In genomic region chr3:20695322-20695859, GRCm38 (mm10) we compare ENCODE assay signal across 18 mouse cellular contexts.
DNase-seq lines count a peak whose midpoint lies in the region; ATAC-seq lines count a peak whose summit lies in the region.
"Had no signal": no experiment of that assay in that cellular context is flagged by ENCODE, and none has a peak within 500 bp of the region (broad histone marks: within the 10 kb centered on the region; RNA-seq: fewer than 3 reads in every experiment).

No protein-coding gene starts in this region.

- WGBS in midbrain, embryonic 10.5 days, result 84% methylated on average over 2 of the region's 2 CpGs

- intact Hi-C loops in gastrocnemius, postnatal 14 days (cut with DNase I; ENCODE audit: low total_unique reads), result no loop called here

- no peaks in the 10 kb centered on the region for H3K36me3 ChIP-seq in midbrain, embryonic 10.5 days
- H3K36me3 ChIP-seq: G1E; limb, embryonic 13.5 days had no signal

- no peak overlapping the region for H3K4me3 ChIP-seq in midbrain, embryonic 10.5 days
- H3K4me3 ChIP-seq: limb, embryonic 13.5 days; megakaryocyte, embryonic 14.5 days had no signal

- H3K27ac ChIP-seq in midbrain, embryonic 10.5 days (replicated peaks), result no peak overlapping the region
- H3K27ac ChIP-seq: limb, embryonic 13.5 days; liver, embryonic 14.5 days had no signal

- no peaks in the 10 kb centered on the region for H3K4me1 ChIP-seq in midbrain, embryonic 10.5 days
- H3K4me1 ChIP-seq: limb, embryonic 13.5 days; megakaryocyte, embryonic 14.5 days had no signal

- H3K9me3 ChIP-seq in midbrain, embryonic 10.5 days (replicated peaks), result no peaks in the 10 kb centered on the region
- H3K9me3 ChIP-seq: G1E; limb, embryonic 13.5 days; megakaryocyte, embryonic 14.5 days had no signal

- peak; percentile 86 to 90 for DNase-seq in frontal cortex, adult 2 months (ENCODE audit: extremely low spot score in 1 of 2, low spot score in 1 of 2)
- peak; percentile 60 to 90 for DNase-seq in frontal cortex, postnatal 36 days (ENCODE audit: low spot score in 2 of 2)
- peak; percentile 77 to 88 for DNase-seq in left cerebral cortex, adult 9 months (ENCODE audit: low spot score in 2 of 2)
- DNase-seq in right cerebral cortex, postnatal 36 days (ENCODE audit: low spot score in 2 of 2), result peak; percentile 63 to 82
- DNase-seq in midbrain, embryonic 10.5 days (ENCODE audit: low spot score), result no peak
- DNase-seq in gastrocnemius, postnatal 14 days, result no peak
- DNase-seq: cerebellum, postnatal 10 days; gastrocnemius, postnatal 25 days; kidney, adult 8-10 months; kidney, postnatal 4 days; thymus, adult 2 months had no signal

- ATAC-seq in CD4-positive, CD25-positive, alpha-beta regulatory T cell, adult 4 months, result no peak
- ATAC-seq: forebrain, embryonic 14.5 days; inflammation-experienced regulatory T-cells, adult 6 months had no signal

- no peaks in the 10 kb centered on the region for H3K27me3 ChIP-seq in midbrain, embryonic 10.5 days (ENCODE audit: low read depth, poor library complexity, severe bottlenecking)
- H3K27me3 ChIP-seq: limb, embryonic 13.5 days; megakaryocyte, embryonic 14.5 days had no signal

Comparison
In these comparisons a context has a peak if more than half of its experiments do, and no peak if none do; other contexts are left out.
1. DNase-seq: peak in frontal cortex, adult 2 months (2 of 2), frontal cortex, postnatal 36 days (2 of 2), left cerebral cortex, adult 9 months (2 of 2) and right cerebral cortex, postnatal 36 days (2 of 2); none in midbrain, embryonic 10.5 days (single experiment) and gastrocnemius, postnatal 14 days (single experiment).